Mouse (Mus musculus): ENCODE measurements at regions not wholly inside any gene's neighbourhood (a gene's known extent, or its start where the extent isn't known, plus 50 kb on each side); places are given as distances from the start of the nearest gene placed in this dataset.
A peak's percentile ranks its signal among the peaks of the same experiment; 100 is the strongest.

- TF ChIP-seq CTCF (conservative IDR thresholded peaks at IDR 0.05), result peak; percentile 47
- no peak overlapping the region for H3K27ac ChIP-seq
- DNase-seq (ENCODE audit: low spot score in 2 of 2), result no peak
- no peak overlapping the region for H3K4me3 ChIP-seq
Observed at GRCm38 (mm10) chr11:86881710-86882109, 74.2 kb upstream of the Dhx40 start.

- no peak for TF ChIP-seq CTCF (conservative IDR thresholded peaks at IDR 0.05)
- H3K4me3 ChIP-seq, result no peak overlapping the region
- no peak overlapping the region for H3K27ac ChIP-seq
- no peak for DNase-seq (ENCODE audit: low spot score in 2 of 2)
Observed at GRCm38 (mm10) chr11:86879356-86879905, 71.9 kb upstream of the Dhx40 start.

DNA sequence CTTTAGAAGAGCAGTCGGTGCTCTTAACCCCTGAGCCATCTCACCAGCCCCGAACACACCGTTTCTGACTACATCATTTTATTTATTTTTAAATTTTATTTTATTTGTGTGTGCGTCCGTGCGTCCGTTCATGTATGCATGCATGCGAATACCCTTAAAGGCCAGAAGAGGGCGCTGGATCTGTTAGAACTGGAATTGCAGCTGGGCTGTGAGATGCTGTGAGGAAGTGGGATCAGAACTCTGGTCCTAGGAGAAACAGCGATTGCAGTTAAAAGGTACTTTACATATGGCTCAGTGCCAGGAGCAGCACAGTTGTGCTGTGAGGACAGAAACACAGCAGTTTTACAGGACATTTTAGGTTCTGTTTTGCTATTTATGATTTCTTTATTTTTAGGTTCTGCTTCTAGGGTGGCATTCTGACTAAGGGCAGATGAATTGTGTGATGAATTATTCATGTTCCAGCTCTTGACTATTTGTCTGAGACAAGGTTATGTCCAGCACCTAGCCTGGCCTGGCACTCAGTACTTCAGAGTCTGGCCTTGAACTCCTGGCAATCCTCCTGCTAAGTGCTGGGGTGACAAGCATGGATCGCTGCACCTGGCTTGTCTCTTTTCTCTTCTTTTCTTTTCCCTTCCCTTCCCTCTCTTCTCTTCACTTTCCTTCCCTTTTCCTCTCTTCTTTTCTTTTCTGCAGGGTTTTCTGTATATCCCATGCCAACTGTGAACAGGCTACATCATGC, 71.0 kb upstream of the Dhx40 start:
- Histone ChIP-seq H3K4me3 (no peak overlapping the region), H3K27ac (no peak overlapping the region)
- no peak for DNase-seq (ENCODE audit: low spot score in 2 of 2)
- TF ChIP-seq CTCF (conservative IDR thresholded peaks at IDR 0.05), result peak; percentile 57

- Histone ChIP-seq H3K27ac (no peak overlapping the region), H3K4me3 (no peak overlapping the region)
- DNase-seq (ENCODE audit: low spot score in 2 of 2), result no peak
- TF ChIP-seq CTCF (conservative IDR thresholded peaks at IDR 0.05), result no peak
Observed at GRCm38 (mm10) chr11:86876509-86876908, 69.0 kb upstream of the Dhx40 start.

DNA sequence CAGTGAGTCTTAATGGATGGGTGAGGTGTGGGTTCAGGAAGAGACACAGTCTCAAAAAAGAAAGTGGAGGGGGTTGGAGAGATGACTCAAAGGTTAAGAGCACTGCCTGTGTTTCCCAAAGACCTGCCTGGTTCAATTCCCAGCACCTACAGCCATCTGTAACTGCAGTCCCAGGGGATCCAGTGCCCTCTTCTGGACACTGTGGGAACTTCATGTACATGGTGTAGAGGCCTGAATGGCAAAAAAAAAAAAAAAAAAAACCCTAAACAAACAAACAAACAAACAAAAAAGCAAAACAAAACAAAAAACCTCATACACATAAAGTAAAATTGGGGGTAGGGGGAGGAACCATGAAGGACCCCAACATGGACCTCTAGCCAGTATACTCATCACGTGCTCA, 68.2 kb upstream of the Dhx40 start:
- no peak overlapping the region for H3K4me3 ChIP-seq

GRCm38 (mm10) chr11:86874666-86875295, 67.2 kb upstream of the Dhx40 start:
- peak overlapping the region; percentile 21; the same call in 1 of the 2 replicates for H3K27ac ChIP-seq
- DNase-seq (ENCODE audit: low spot score in 2 of 2), result no peak
- peak; percentile 62 for TF ChIP-seq CTCF (conservative IDR thresholded peaks at IDR 0.05)
- no peak overlapping the region for H3K4me3 ChIP-seq

More for the DNA sequence above, 68.2 kb upstream of the Dhx40 start:
- H3K27ac ChIP-seq, result no peak overlapping the region
- no peak for DNase-seq (ENCODE audit: low spot score in 2 of 2)
- peak; percentile 39 for TF ChIP-seq CTCF (conservative IDR thresholded peaks at IDR 0.05)

DNA sequence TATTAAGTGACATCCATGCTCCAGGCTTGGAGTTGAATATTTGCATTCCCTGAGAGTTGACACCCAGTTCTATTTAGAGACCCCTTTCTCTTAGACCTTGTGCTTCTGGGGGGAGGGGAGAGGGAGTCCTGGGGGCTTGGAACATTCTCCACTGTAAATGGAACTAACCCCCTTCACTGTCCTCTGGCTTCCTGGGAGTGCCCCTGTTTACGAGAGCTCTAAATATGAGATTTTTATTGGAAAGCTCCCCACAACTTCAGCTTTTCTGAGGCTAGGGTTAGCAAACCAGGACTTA, 65.8 kb upstream of the Dhx40 start:
- DNase-seq (ENCODE audit: low spot score in 2 of 2), result no peak
- no peak overlapping the region for H3K27ac ChIP-seq
- H3K4me3 ChIP-seq, result no peak overlapping the region
- no peak for TF ChIP-seq CTCF (conservative IDR thresholded peaks at IDR 0.05)

DNA sequence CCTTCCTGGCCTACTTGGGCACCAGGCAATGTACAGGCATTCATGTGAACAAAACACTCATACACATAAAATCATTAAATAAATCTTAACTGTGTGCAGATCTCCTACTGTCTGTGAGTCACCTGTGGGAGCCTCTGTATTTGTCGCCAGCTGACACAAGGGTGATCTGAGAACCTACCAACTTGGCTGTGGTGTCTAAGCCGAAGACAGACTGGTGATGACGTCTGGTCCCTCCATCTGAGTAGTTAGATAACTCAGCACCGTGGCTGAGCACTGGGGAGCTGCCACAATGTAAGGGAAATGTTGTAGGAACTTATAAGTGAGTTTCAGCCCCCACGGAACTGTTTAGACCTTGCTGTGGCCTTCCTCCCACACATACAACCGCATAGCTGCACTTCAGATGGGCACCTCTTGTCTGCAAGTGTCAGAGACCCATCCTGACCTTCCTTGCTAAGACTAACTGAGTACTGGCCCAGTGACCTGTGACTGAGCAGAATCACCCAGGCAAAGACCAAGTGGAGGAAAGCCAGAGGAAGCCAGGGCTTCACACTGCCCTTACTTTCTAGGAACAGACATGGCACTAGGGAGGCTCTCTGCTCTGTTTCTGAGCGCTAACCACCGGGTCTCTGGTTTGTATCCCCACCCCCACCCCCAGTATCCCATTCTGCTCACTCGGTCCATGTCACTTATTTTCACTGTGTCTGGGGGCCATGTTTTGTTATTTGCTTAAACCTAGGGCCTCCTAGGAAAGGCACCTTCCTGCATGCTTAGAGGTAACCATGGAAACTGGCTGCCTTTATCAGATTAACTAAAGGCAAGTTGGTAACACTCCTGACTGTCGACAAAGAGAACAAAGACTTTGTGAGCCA, 65.2 kb upstream of the Dhx40 start:
- no peak for DNase-seq (ENCODE audit: low spot score in 2 of 2)
- TF ChIP-seq CTCF (conservative IDR thresholded peaks at IDR 0.05), result no peak
- Histone ChIP-seq H3K27ac (no peak overlapping the region), H3K4me3 (no peak overlapping the region)

- H3K27ac ChIP-seq, result no peak overlapping the region
- H3K4me3 ChIP-seq, result no peak overlapping the region
- TF ChIP-seq CTCF (conservative IDR thresholded peaks at IDR 0.05), result no peak
- DNase-seq (ENCODE audit: low spot score in 2 of 2), result no peak
Observed at GRCm38 (mm10) chr11:86871782-86872181, 64.2 kb upstream of the Dhx40 start.

DNA sequence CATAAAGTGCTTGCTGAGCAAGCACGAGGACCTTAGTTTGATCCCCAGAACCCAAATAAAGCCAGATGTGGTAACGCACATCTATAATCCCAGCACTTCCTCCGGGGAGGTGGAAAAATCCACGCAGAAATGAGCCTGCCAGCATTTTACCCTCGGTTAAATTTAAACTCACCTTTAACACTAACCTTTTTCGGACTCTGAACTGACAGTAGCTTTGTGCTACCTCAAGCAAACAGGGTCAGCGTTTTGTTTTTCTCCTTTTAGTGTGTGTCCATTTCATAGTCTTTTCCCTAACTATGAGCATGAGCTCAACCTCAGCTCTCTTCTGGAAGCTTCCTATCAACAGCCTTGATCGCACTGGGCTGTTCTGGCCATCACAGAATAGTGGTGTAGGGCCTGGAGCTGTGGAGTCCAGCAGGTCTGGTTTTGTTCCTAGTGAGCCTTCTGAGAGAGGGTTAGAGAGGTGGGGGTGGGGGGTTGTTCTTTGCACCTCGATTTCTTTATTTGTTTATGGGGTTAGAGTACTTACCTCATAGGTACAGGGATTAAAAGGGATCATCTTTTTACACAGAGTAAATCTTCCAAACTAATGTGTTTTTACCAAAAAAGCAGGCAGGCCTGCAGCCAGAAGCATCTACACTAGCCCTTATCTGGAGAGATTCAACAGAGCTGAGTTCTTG, 63.1 kb upstream of the Dhx40 start:
- TF ChIP-seq CTCF (conservative IDR thresholded peaks at IDR 0.05), result no peak
- Histone ChIP-seq H3K4me3 (no peak overlapping the region), H3K27ac (no peak overlapping the region)
- DNase-seq (ENCODE audit: low spot score in 2 of 2), result no peak

GRCm38 (mm10) chr11:86866931-86867330, 59.4 kb upstream of the Dhx40 start:
- no peak for DNase-seq (ENCODE audit: low spot score in 2 of 2)
- no peak overlapping the region for H3K27ac ChIP-seq
- H3K4me3 ChIP-seq, result no peak overlapping the region
- no peak for TF ChIP-seq CTCF (conservative IDR thresholded peaks at IDR 0.05)

DNA sequence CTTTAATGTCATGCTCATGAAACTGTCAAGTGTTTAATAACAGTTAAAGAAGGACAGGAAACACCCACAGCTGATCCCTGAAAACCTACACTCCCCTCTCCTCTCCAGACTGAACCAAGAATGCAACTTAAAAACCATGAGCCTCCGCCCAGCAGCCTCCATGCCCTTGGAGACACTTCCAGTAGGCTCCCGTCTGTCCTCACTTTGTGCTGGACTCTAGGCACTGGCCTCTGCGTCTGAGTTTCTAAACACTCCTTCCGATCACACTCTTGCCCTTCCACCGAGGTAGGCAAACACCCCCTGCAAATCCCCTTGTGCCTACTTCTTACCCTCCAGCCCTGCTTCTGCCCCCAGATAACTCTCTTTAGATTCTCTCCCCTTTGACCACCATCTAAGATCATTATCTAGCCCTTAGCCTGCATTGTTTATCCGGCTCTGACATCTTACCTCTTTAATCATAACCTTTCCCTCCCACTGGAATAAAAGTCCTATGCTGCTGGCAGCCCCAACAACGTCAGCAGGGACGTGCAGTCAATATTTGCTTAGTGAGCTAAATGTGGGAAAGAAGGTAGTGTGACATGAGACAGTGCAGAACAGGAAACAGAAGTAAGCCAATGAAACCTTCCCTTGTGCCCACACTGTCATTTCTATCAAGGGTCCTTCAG, 52.5 kb upstream of the Dhx40 start:
- Histone ChIP-seq H3K27ac (no peak overlapping the region), H3K4me3 (no peak overlapping the region)
- no peak for DNase-seq (ENCODE audit: low spot score in 2 of 2)
- no peak for TF ChIP-seq CTCF (conservative IDR thresholded peaks at IDR 0.05)

Measured in layer of hippocampus, adult 2 months (tissue).